Mouse (Mus musculus) liver, embryonic 16.5 days (tissue): ENCODE measurements around the gene Arhgap42. TPM values are rescaled to one million over a fixed set of nuclear protein-coding genes. Genes with fewer than 3 reads are reported as not detected.

ENCODE experiments used
- ATAC-seq: fragments of 200-750 bp; cut with Nextera tagmentation; 2 replicates; pipeline ENCODE4 v1.8.0; 2017; ENCODE audit warnings: low read depth, mild to moderate bottlenecking, moderate number of reproducible peaks, moderate library complexity
- H3K27ac ChIP-seq: fragments of 300-500 bp; sonication (generic); 2 replicates; pipeline ENCODE4 v1.5.1; 2014; ENCODE audit warnings: mild to moderate bottlenecking, low read length
- H3K27me3 ChIP-seq: fragments of 300-500 bp; sonication (generic); 2 replicates; pipeline ENCODE4 v1.6.1; 2014; ENCODE audit warnings: low read depth, low read length, mixed read lengths; ENCODE audit not compliant: control insufficient read depth, insufficient read depth
- H3K36me3 ChIP-seq: fragments of 300-500 bp; sonication (generic); 2 replicates; pipeline ENCODE4 v1.6.1; 2014; ENCODE audit warnings: mild to moderate bottlenecking; ENCODE audit not compliant: control insufficient read depth, insufficient read depth
- H3K4me1 ChIP-seq: fragments of 300-500 bp; sonication (generic); 2 replicates; pipeline ENCODE4 v1.6.1; 2014; ENCODE audit warnings: low read depth, low read length, mixed read lengths; ENCODE audit not compliant: control insufficient read depth
- H3K4me2 ChIP-seq: fragments of 300-500 bp; sonication (generic); 2 replicates; pipeline ENCODE4 v1.6.1; 2014; ENCODE audit warnings: low read depth, low read length, mixed read lengths
- H3K4me3 ChIP-seq: fragments of 300-500 bp; sonication (generic); 2 replicates; pipeline ENCODE4 v1.5.1; 2014; ENCODE audit warnings: low read depth, mild to moderate bottlenecking, low read length
- H3K9ac ChIP-seq: fragments of 300-500 bp; sonication (generic); 2 replicates; pipeline ENCODE4 v1.6.1; 2014; ENCODE audit warnings: low read depth, low read length
- H3K9me3 ChIP-seq: fragments of 300-500 bp; sonication (generic); replicated peaks from 2 replicates; pipeline ENCODE4 v1.6.1; 2016; ENCODE audit warnings: low read length; ENCODE audit not compliant: control insufficient read depth
- WGBS: fragments of 180-500 bp; shearing (Covaris S2); extraction: QIAGEN DNeasy Blood & Tissue Kit; methylation state at CpG from one replicate; pipeline ENCODE4 v1.1.7; 2014; ENCODE audit not compliant: insufficient replicate concordance; 5-methylcytosine and 5-hydroxymethylcytosine counted together
- polyA plus RNA-seq: library from polyadenylated mRNA; unstranded; fragments of >200 nt; fragmentation: Nextera tagmentation; extraction: Ambion mirVana; gene quantifications from 2 replicates; pipeline ENCODE4 v1.2.1, GENCODE M21; 2015

The Arhgap42 gene
- polyA plus RNA-seq, 1 experiment from 2014 or later = 7.4 TPM

- Histone ChIP-seq H3K9me3 (no peaks in the 10 kb centered on the region), H3K36me3 (no peaks in the 10 kb centered on the region), H3K27me3 (no peaks in the 10 kb centered on the region), H3K4me3 (no peak overlapping the region), H3K27ac (no peak overlapping the region), H3K9ac (no peak overlapping the region), H3K4me1 (no peaks in the 10 kb centered on the region), H3K4me2 (no peak overlapping the region)
- ATAC-seq = no peak
Observed at GRCm38 (mm10) chr9:9245994-9246393, 7.1 kb upstream of the Arhgap42 start.

DNA sequence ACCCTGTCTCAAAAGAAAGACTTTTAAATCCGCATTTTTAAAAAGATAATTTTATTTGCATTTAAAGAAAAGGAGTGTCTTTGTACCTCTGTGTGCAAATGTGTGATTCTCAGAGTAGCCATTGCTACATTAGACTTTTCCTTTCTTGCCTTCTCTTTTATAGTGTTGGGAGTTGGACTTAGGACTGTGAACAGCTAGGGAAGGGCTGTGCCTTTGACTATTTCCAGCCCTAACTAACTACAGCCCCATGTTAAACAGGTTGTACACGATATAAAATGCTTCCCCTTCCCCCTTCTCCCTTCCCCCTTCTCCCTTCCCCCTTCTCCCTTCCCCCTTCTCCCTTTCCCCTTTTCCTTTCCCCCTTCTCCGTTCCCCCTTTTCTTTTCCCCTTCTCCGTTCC, 4.9 kb upstream of the Arhgap42 start:
- no peak for ATAC-seq
- Histone ChIP-seq H3K4me2 (no peak overlapping the region), H3K4me1 (no peaks in the 10 kb centered on the region), H3K4me3 (no peak overlapping the region), H3K9ac (no peak overlapping the region), H3K36me3 (no peaks in the 10 kb centered on the region), H3K9me3 (no peaks in the 10 kb centered on the region), H3K27ac (no peak overlapping the region), H3K27me3 (peaks cover 4% of the 10 kb centered on the region)
- WGBS = 46% methylated on average over 4 of the region's 4 CpGs

- Histone ChIP-seq H3K27ac (no peak overlapping the region), H3K36me3 (no peaks in the 10 kb centered on the region), H3K9ac (no peak overlapping the region), H3K4me1 (no peaks in the 10 kb centered on the region), H3K9me3 (no peaks in the 10 kb centered on the region), H3K4me2 (no peak overlapping the region), H3K27me3 (peaks cover 4% of the 10 kb centered on the region), H3K4me3 (no peak overlapping the region)
- WGBS = 54% methylated on average over 7 of the region's 7 CpGs
- ATAC-seq = no peak
Observed at GRCm38 (mm10) chr9:9241202-9241795, 2.4 kb upstream of the Arhgap42 start.

DNA sequence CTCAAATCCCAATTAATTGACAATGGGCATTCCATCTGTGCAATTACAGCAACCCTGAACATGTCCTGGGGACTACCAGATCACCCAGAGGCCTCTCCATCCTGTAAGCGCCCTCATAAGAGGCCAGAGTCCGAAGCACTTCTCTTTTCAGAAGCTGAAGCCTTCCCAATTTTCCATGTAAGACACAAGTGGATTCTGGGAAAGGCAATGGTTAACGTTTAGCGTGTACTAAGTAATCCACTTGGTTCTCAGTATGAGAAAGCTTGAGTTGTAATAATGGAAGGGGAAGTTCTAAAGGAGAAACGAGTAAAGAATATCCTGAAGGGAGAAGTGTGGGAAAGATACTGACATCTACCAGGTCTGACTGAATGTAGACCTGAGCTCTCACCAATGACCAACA, 1.4 kb downstream of the Arhgap42 start:
- Histone ChIP-seq H3K36me3 (no peaks in the 10 kb centered on the region), H3K27me3 (peaks cover 4% of the 10 kb centered on the region), H3K27ac (no peak overlapping the region), H3K9ac (no peak overlapping the region), H3K4me1 (no peaks in the 10 kb centered on the region), H3K4me3 (peak overlapping the region; percentile 55), H3K9me3 (no peaks in the 10 kb centered on the region), H3K4me2 (peak overlapping the region; percentile 49)
- 36% methylated on average over 5 of the region's 5 CpGs for WGBS
- ATAC-seq = no peak

DNA sequence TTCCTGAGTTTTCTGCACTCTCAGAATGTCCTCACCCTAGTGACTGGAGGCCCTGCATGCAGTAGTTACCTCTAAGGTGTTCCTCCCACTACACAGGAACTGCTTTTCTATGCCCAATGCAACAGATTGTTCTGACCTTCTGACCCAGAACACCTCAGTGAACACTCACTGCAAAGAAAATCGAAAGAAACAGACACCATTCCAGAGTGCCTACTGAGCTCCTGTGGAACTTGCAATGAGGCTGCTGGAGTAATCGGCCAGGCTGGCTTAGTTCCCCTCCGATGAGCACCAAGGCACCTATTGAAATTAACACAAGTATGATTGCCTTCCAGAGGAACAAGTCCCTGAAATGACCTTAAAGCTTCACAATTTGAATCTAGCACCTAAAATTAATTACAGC, 9.2 kb downstream of the Arhgap42 start:
- WGBS = 54% methylated on average over 3 of the region's 3 CpGs
- H3K4me3 ChIP-seq = no peak overlapping the region
- no peaks in the 10 kb centered on the region for H3K9me3 ChIP-seq
- no peaks in the 10 kb centered on the region for H3K27me3 ChIP-seq
- no peaks in the 10 kb centered on the region for H3K4me1 ChIP-seq
- no peak overlapping the region for H3K27ac ChIP-seq
- no peak overlapping the region for H3K9ac ChIP-seq
- no peak for ATAC-seq
- H3K36me3 ChIP-seq = no peaks in the 10 kb centered on the region
- no peak overlapping the region for H3K4me2 ChIP-seq

DNA sequence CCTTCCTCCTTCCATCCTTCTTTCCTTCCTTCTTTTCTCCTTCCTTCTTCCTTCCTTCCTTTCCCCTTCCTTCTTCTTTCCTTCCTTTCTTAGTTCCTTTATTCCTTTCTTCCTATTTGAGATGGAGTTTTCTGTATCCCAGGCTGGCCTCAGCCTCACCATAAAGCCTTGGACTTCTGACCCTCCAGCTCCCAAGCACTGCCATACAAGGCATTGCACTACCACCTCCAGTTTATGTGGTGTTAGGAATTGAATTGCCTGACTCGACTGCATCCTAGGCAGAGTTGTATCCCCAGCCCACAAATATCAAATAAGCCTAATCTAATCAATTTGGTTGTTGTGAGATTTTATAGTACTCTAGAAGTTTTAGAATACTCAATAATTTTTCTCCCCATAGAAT, 14.1 kb downstream of the Arhgap42 start:
- H3K4me1 ChIP-seq = no peaks in the 10 kb centered on the region
- no peaks in the 10 kb centered on the region for H3K27me3 ChIP-seq
- no peak overlapping the region for H3K4me3 ChIP-seq
- no peaks in the 10 kb centered on the region for H3K9me3 ChIP-seq
- no peak for ATAC-seq
- no peak overlapping the region for H3K27ac ChIP-seq
- no peaks in the 10 kb centered on the region for H3K36me3 ChIP-seq
- no peak overlapping the region for H3K9ac ChIP-seq
- 32% methylated on average over 1 of the region's 1 CpGs for WGBS
- H3K4me2 ChIP-seq = no peak overlapping the region

GRCm38 (mm10) chr9:9223384-9223783, 15.5 kb downstream of the Arhgap42 start:
- Histone ChIP-seq H3K9me3 (no peaks in the 10 kb centered on the region), H3K4me3 (no peak overlapping the region), H3K27ac (no peak overlapping the region), H3K9ac (no peak overlapping the region), H3K4me2 (no peak overlapping the region), H3K36me3 (no peaks in the 10 kb centered on the region), H3K4me1 (no peaks in the 10 kb centered on the region), H3K27me3 (no peaks in the 10 kb centered on the region)
- ATAC-seq = no peak
- WGBS = 54% methylated on average over 3 of the region's 3 CpGs

- H3K27me3 ChIP-seq = no peaks in the 10 kb centered on the region
- no peak overlapping the region for H3K4me3 ChIP-seq
- H3K4me1 ChIP-seq = no peaks in the 10 kb centered on the region
Observed at GRCm38 (mm10) chr9:9221950-9222486, 16.9 kb downstream of the Arhgap42 start.

DNA sequence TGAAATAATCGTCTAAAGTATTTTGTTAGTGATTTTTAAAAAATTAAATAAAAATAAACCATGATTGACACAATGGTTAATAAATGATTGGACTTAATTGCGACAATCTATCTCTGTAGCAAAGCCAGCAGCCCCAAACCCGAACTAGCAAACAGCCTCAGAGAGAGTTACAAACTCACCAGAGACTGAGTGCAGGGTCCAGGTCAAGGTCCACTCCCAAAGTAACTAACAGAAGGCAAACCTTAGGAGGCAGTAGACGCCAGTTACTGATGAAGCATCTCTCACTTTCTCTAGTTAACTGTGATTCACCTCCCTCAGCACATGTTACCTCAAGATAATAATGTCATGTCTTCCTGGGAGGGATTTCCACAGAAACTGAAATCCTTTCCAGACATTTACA, 17.7 kb downstream of the Arhgap42 start:
- Histone ChIP-seq H3K4me3 (no peak overlapping the region), H3K9ac (no peak overlapping the region), H3K27me3 (no peaks in the 10 kb centered on the region), H3K27ac (no peak overlapping the region; the same call in 1 of the 2 replicates), H3K9me3 (no peaks in the 10 kb centered on the region), H3K36me3 (no peaks in the 10 kb centered on the region), H3K4me1 (no peaks in the 10 kb centered on the region), H3K4me2 (0 out of 2 replicates have a peak overlapping the region, but pooled peaks have one; percentile 5)
- 41% methylated on average over 4 of the region's 4 CpGs for whole genome bisulfite sequencing
- peak; percentile 76 for ATAC-seq

More at GRCm38 (mm10) chr9:9221950-9222486, 16.9 kb downstream of the Arhgap42 start:
- H3K27ac ChIP-seq = no peak overlapping the region
- H3K36me3 ChIP-seq = no peaks in the 10 kb centered on the region
- H3K9ac ChIP-seq = no peak overlapping the region
- WGBS = 42% methylated on average over 3 of the region's 3 CpGs
- H3K4me2 ChIP-seq = no peak overlapping the region
- no peak for ATAC-seq
- H3K9me3 ChIP-seq = no peaks in the 10 kb centered on the region
